Mouse (Mus musculus) kidney, postnatal 25 days (tissue): ENCODE data around the gene Lrrk1.

Source experiments
- DNase-seq, 2 experiments: peaks; one replicate each; pipeline ENCODE4 v3.0.0; 2021; ENCODE audit warnings: mixed read lengths in 2 of 2

The Lrrk1 gene

GRCm38 (mm10) chr7:66296921-66297655 is 91.1 kb downstream of the Lrrk1 start:
- DNase-seq: no peak

GRCm38 (mm10) chr7:66292552-66293376 is 95.4 kb downstream of the Lrrk1 start:
- DNase-seq: no peak

- DNase-seq: no peak
These were observed 96.1 kb downstream of the Lrrk1 start for GRCm38 (mm10) chr7:66292010-66292409.

DNA sequence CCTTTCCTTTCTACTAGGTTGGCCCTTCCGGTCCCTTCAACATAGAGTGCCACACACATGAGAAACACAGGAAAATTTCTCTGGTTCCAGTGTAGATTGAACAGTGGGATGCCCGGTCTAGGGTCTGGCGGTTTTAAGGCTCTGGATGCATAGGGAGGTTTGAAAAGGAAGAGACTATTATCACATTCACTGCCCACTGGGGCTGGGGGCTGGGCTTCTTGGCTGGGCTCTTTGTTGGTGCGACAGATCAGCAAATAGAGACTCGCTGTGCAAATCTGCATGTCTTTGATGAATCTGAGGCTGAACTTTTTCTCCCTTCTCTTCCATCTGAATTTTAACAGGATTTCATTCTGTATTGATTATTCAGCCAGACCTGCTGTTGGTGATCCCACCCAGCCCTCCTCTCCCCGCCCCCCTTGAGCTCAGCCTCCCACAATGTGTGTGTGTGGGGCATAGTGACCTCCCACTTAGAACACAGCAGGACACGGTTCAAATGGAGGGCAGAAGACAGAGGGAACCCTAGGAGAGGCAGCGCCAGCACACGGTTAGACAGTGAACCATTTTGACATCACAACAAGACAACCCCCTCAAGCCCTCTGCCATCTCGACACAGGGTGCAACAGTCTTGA is 105.1 kb downstream of the Lrrk1 start:
- DNase-seq: no peak

DNA sequence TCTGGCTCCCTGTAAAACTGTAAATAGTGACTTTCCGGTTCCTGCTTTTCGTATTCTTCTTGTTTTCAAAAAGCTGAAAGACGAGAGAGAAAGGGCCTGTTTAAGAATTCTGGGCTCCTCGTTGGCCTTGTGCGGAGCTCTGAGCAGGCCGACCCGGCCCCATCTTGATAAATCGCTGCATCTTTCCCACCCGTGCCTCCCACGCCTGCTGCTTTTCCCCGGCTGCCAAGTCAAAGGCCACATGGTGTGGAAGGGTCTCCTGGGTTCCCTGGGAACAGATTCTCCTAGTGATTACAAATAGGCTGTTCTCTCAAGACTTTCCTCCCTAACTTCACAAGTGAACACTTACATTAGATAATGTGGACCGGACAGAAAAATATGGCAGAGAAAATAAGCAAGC is 105.9 kb downstream of the Lrrk1 start:
- DNase-seq: no peak

DNA sequence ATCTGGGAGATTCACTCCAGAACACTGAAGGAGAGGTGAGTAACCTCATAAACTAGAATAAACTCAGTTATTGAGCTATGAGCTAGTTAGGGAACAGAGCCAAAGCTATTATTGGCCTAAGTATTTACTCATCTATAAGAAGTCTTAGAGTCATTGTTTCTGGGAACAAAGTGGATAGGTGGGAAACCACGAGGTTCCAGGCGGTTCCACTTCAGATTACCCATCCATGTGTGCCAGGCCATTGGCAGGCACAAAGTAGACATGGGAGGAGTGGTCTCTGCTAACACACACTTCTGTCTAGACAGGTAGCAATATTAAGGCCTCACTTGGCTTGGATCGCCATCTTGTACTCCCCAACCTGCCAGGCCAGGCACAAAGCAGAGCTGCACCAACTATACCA is 110.1 kb downstream of the Lrrk1 start:
- no peak for DNase-seq

DNA sequence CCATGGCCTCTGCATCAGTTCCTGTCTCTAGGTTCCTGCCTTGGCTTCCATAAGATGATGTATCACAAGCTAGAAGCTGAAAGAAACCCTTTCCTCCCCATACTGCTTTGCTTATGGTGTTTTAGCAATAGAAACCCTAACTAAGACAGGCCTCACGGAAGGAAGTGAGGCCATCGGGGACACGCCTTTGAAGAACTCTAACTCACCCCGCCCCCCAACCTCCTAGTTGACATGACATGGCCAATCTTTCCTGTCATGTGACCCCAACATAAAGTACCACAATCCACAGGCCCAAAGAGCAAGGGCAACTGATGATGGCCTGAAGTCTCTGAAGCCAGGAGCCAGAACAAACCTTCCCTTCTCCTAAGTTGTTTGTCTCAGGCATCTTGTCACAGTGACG is 114.7 kb downstream of the Lrrk1 start:
- no peak for DNase-seq

- DNase-seq: no peak
These were observed 116.9 kb downstream of the Lrrk1 start for GRCm38 (mm10) chr7:66271226-66271625.

GRCm38 (mm10) chr7:66266942-66267850 is 121.0 kb downstream of the Lrrk1 start:
- DNase-seq: no peak

DNA sequence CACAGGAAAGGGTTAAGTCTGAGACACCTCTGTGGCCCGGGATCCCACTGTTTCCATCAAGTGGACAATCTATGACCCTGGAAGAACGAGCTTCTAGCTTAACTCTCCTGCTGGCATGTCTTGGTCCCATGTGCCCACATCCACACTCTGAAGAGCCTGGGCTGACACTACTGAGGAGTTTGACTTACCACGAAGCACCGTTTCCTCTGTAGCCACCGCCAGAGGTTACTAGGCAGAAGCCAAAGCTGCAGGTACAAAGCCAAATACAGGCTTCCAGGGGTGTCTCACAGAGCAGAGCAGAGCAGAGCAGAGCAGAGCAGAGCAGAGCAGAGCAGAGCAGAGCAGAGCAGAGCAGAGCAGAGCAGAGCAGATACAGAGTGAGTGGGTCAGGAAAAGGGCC is 124.7 kb downstream of the Lrrk1 start:
- no peak for DNase-seq

GRCm38 (mm10) chr7:66262570-66263156 is 125.5 kb downstream of the Lrrk1 start:
- peak in 1 of 2 experiments; percentile 27 for DNase-seq

- DNase-seq: peak in 1 of 2 experiments; percentile 32
These were observed 127.3 kb downstream of the Lrrk1 start for GRCm38 (mm10) chr7:66260763-66261390.

DNA sequence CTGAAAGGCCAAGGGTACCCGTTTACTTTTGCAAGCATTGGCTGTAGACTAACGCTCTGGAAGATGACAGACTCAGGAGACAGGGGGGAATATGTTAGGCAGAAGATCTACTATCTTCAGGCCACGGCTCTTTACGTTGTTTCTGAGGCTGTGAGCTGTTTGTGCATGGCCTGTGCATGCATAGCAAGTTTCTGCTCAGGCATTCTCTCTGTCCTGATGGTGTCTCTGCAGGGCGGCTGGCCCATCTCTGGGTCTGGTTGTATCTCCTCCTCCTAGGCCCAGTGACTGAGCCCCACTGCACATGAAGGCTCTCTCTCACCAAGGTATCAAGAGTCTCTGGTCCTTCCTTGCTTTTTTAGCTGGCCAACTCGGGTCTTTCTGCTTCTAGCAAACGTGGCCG is 127.9 kb downstream of the Lrrk1 start:
- peak in 1 of 2 experiments; percentile 24 for DNase-seq

- DNase-seq: peak in 1 of 2 experiments; percentile 18
These were observed 128.5 kb downstream of the Lrrk1 start for GRCm38 (mm10) chr7:66259436-66260206.

GRCm38 (mm10) chr7:66258997-66259396 is 129.2 kb downstream of the Lrrk1 start:
- no peak for DNase-seq

- DNase-seq: peak; percentile 28 to 48
These were observed 130.9 kb downstream of the Lrrk1 start for GRCm38 (mm10) chr7:66257232-66257631.

DNA sequence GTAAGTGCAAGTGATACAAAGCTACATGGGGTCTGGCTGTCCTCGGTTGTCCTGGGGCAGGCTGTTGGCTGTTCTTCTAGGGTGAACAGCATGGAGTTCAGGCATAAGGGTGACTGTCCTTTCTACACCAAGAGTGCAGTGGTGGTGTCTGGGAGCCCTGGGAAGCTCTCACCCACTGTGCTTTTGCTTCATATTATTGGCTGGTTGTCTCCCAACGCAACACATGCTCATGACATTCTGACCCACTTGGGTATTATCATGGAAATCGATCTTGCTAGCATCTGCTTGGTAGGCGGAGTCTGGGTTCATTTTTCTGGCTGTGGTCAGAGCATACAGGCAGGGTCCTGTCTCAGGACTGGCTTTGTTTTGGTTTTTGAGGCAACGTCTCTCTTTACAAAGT is 131.7 kb downstream of the Lrrk1 start:
- peak in 1 of 2 experiments; percentile 14 for DNase-seq

- no peak for DNase-seq
These were observed 133.2 kb downstream of the Lrrk1 start for GRCm38 (mm10) chr7:66254993-66255392.

- peak in 1 of 2 experiments; percentile 36 for DNase-seq
These were observed 134.0 kb downstream of the Lrrk1 start for GRCm38 (mm10) chr7:66253975-66254651.

GRCm38 (mm10) chr7:66250030-66250429 is 138.1 kb downstream of the Lrrk1 start:
- DNase-seq: peak; percentile 85
